Mouse (Mus musculus) E14TG2a.4 (cell line): Measurements from ENCODE around the gene Vegfc.

Experiments
- H3K27me3 ChIP-seq: 2 replicates; pipeline ENCODE4 v1.6.1; 2014; ENCODE audit warnings: low read length, control low read depth; ENCODE audit not compliant: insufficient read depth
- H3K36me3 ChIP-seq: 2 replicates; pipeline ENCODE4 v1.6.1; 2014; ENCODE audit warnings: low read length, control low read depth; ENCODE audit not compliant: insufficient read depth
- H3K4me1 ChIP-seq: replicated peaks from 2 replicates; pipeline ENCODE4 v1.6.1; 2014; ENCODE audit warnings: low read depth, low read length, control low read depth
- H3K4me3 ChIP-seq: replicated peaks from 2 replicates; pipeline ENCODE4 v1.5.1; 2014; ENCODE audit warnings: mild to moderate bottlenecking, low read length
- H3K9me3 ChIP-seq: 2 replicates; pipeline ENCODE4 v1.6.1; 2014; ENCODE audit warnings: low read length, control low read depth
- CTCF ChIP-seq: conservative IDR thresholded peaks from 2 replicates; pipeline ENCODE4 v1.5.1; 2014; ENCODE audit warnings: low read length
- NANOG ChIP-seq: IDR thresholded peaks from 2 replicates; pipeline ENCODE4 v1.6.1; 2014; ENCODE audit warnings: borderline replicate concordance, low read length, mixed read lengths
- POU5F1 ChIP-seq: IDR thresholded peaks from 2 replicates; pipeline ENCODE4 v1.6.1; 2014; ENCODE audit warnings: low read length, borderline replicate concordance

Gene Vegfc

GRCm38 (mm10) chr8:54077271-54078120, at the start of gene Vegfc:
Gene Vegfc (plus strand): TSS chr8:54077606.
- TF ChIP-seq CTCF (no peak), POU5F1 (no peak), NANOG (no peak)
- no peaks in the 10 kb centered on the region for H3K27me3 ChIP-seq
- H3K4me3 ChIP-seq, result peak within 1 kb of the TSS; percentile 91
- peaks cover 47% of the 10 kb centered on the region for H3K4me1 ChIP-seq
- no peaks in the 10 kb centered on the region for H3K9me3 ChIP-seq
- peaks cover 7% of the 10 kb centered on the region for H3K36me3 ChIP-seq

- H3K27me3 ChIP-seq, result no peaks in the 10 kb centered on the region
- peaks cover 5% of the 10 kb centered on the region; the same call in 1 of the 2 replicates for H3K4me1 ChIP-seq
- no peaks in the 10 kb centered on the region for H3K36me3 ChIP-seq
- H3K9me3 ChIP-seq, result no peaks in the 10 kb centered on the region
- no peak for TF ChIP-seq CTCF
- TF ChIP-seq POU5F1, result no peak
- no peak for TF ChIP-seq NANOG
- H3K4me3 ChIP-seq, result no peak overlapping the region
These were observed 42.8 kb upstream of the Vegfc start for GRCm38 (mm10) chr8:54034584-54034983.

GRCm38 (mm10) chr8:54042601-54043000, 34.8 kb upstream of the Vegfc start:
- TF ChIP-seq NANOG (no peak), CTCF (no peak), POU5F1 (no peak)
- H3K4me3 ChIP-seq, result no peak overlapping the region

GRCm38 (mm10) chr8:54043468-54043867, 33.9 kb upstream of the Vegfc start:
- Histone ChIP-seq H3K9me3 (no peaks in the 10 kb centered on the region), H3K4me3 (no peak overlapping the region), H3K4me1 (no peaks in the 10 kb centered on the region), H3K27me3 (no peaks in the 10 kb centered on the region), H3K36me3 (no peaks in the 10 kb centered on the region)
- TF ChIP-seq CTCF (no peak), POU5F1 (no peak), NANOG (no peak)

More at GRCm38 (mm10) chr8:54042601-54043000, 34.8 kb upstream of the Vegfc start:
- no peaks in the 10 kb centered on the region for H3K9me3 ChIP-seq
- H3K27me3 ChIP-seq, result no peaks in the 10 kb centered on the region
- H3K4me1 ChIP-seq, result no peaks in the 10 kb centered on the region
- no peaks in the 10 kb centered on the region for H3K36me3 ChIP-seq

GRCm38 (mm10) chr8:54053210-54053609, 24.2 kb upstream of the Vegfc start:
- Histone ChIP-seq H3K27me3 (no peaks in the 10 kb centered on the region), H3K36me3 (no peaks in the 10 kb centered on the region), H3K4me1 (no peaks in the 10 kb centered on the region), H3K9me3 (no peaks in the 10 kb centered on the region), H3K4me3 (no peak overlapping the region)
- TF ChIP-seq POU5F1 (no peak), NANOG (no peak), CTCF (no peak)

DNA sequence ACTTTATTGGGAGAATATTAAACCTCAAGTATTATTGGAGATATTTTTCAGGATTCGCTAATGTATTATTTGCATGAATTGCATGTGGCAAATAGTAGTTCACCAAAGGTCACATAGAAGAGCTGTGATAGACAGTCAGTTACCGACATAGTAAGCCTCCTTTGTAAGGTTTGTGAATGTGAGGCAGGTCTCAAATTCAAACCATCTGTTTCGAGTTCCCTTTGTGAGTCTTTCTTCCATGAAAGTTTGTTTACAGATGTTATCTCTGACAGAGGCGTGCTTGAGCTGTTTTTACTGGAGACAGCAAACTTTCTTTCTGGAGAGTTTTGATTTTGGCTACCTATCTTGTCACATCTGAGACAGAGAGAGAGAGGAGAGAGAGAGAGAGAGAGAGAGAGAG, 11.9 kb upstream of the Vegfc start:
- Histone ChIP-seq H3K4me1 (no peaks in the 10 kb centered on the region), H3K4me3 (no peak overlapping the region), H3K9me3 (no peaks in the 10 kb centered on the region), H3K27me3 (no peaks in the 10 kb centered on the region), H3K36me3 (no peaks in the 10 kb centered on the region)
- TF ChIP-seq POU5F1 (no peak), CTCF (no peak), NANOG (no peak)

- H3K4me3 ChIP-seq, result peak overlapping the region; percentile 91
- H3K4me1 ChIP-seq, result peaks cover 50% of the 10 kb centered on the region
- no peaks in the 10 kb centered on the region for H3K9me3 ChIP-seq
- no peaks in the 10 kb centered on the region for H3K27me3 ChIP-seq
- peaks cover 6% of the 10 kb centered on the region for H3K36me3 ChIP-seq
- TF ChIP-seq CTCF, result no peak
- peak; percentile 87; the same call in 1 of the 2 replicates for TF ChIP-seq POU5F1
- TF ChIP-seq NANOG, result peak; percentile 84
These were observed 1.1 kb upstream of the Vegfc start for GRCm38 (mm10) chr8:54076301-54076700.

- Histone ChIP-seq H3K27me3 (no peaks in the 10 kb centered on the region), H3K4me3 (peak overlapping the region; percentile 91), H3K9me3 (no peaks in the 10 kb centered on the region), H3K4me1 (peaks cover 50% of the 10 kb centered on the region), H3K36me3 (peaks cover 7% of the 10 kb centered on the region)
- TF ChIP-seq NANOG (no peak), POU5F1 (no peak), CTCF (no peak)
These were observed 575 bp upstream of the Vegfc start for GRCm38 (mm10) chr8:54076791-54077270.

- Histone ChIP-seq H3K27me3 (no peaks in the 10 kb centered on the region), H3K9me3 (no peaks in the 10 kb centered on the region), H3K36me3 (peaks cover 7% of the 10 kb centered on the region), H3K4me3 (peak overlapping the region; percentile 91), H3K4me1 (peaks cover 48% of the 10 kb centered on the region)
- no peak for TF ChIP-seq NANOG
- TF ChIP-seq POU5F1, result no peak
- TF ChIP-seq CTCF, result no peak
These were observed 675 bp downstream of the Vegfc start for GRCm38 (mm10) chr8:54078121-54078440.
